Mouse (Mus musculus) hindbrain, postnatal 0 days (tissue): ENCODE results near the gene Cd300ld2. TPM values are rescaled to one million over a fixed set of nuclear protein-coding genes. Genes with fewer than 3 reads are reported as not detected.
A peak's percentile ranks its signal among the peaks of the same experiment; 100 is the strongest.
"Not testable (repeated sequence)": the region's sequence is repeated elsewhere in the genome, so short reads cannot be mapped to it uniquely, and the experiment has no call there.

ENCODE experiments used
- ATAC-seq: fragments of 200-750 bp; cut with Nextera tagmentation; 2 replicates; pipeline ENCODE4 v1.8.0; 2017; ENCODE audit warnings: mild to moderate bottlenecking, moderate TSS enrichment, moderate library complexity
- DNase-seq: peaks from one replicate; pipeline ENCODE4 v3.0.0-alpha.2; 2015; ENCODE audit warnings: low spot score
- H3K27ac ChIP-seq: fragments of 300-500 bp; sonication (generic); 2 replicates; pipeline ENCODE4 v1.5.1; 2014; ENCODE audit warnings: mild to moderate bottlenecking
- H3K27me3 ChIP-seq: fragments of 300-500 bp; sonication (generic); 2 replicates; pipeline ENCODE4 v1.6.1; 2014; ENCODE audit warnings: low read length, mixed read lengths; ENCODE audit not compliant: insufficient read depth
- H3K36me3 ChIP-seq: fragments of 300-500 bp; sonication (generic); 2 replicates; pipeline ENCODE4 v1.6.1; 2014; ENCODE audit warnings: low read length, mixed read lengths; ENCODE audit not compliant: insufficient read depth
- H3K4me1 ChIP-seq: fragments of 300-500 bp; sonication (generic); 2 replicates; pipeline ENCODE4 v1.6.1; 2014; ENCODE audit warnings: antibody characterized with exemption, low read length, mixed read lengths; ENCODE audit not compliant: insufficient read depth
- H3K4me2 ChIP-seq: fragments of 300-500 bp; sonication (generic); 2 replicates; pipeline ENCODE4 v1.6.1; 2014; ENCODE audit warnings: low read depth, mild to moderate bottlenecking, low read length, moderate library complexity, mixed read lengths
- H3K4me3 ChIP-seq: fragments of 300-500 bp; sonication (generic); 2 replicates; pipeline ENCODE4 v1.5.1; 2014; ENCODE audit warnings: low read length
- H3K9ac ChIP-seq: fragments of 300-500 bp; sonication (generic); replicated peaks from 2 replicates; pipeline ENCODE4 v1.6.1; 2014; ENCODE audit warnings: mild to moderate bottlenecking, low read length, moderate library complexity, mixed read lengths
- H3K9me3 ChIP-seq: fragments of 300-500 bp; sonication (generic); 2 replicates; pipeline ENCODE4 v1.6.1; 2016; ENCODE audit warnings: low read length, mixed read lengths
- CTCF ChIP-seq: IDR thresholded peaks from 2 replicates; pipeline ENCODE4 v1.5.1; 2016; ENCODE audit warnings: antibody characterized with exemption, control low read depth, low read depth
- WGBS: fragments of 180-500 bp; shearing (Covaris S2); extraction: QIAGEN DNeasy Blood & Tissue Kit; methylation state at CpG from one replicate; pipeline ENCODE4 v1.1.7; 2014; 5-methylcytosine and 5-hydroxymethylcytosine counted together
- polyA plus RNA-seq: library from polyadenylated mRNA; unstranded; fragments of >200 nt; fragmentation: Nextera tagmentation; extraction: Ambion mirVana; gene quantifications from 2 replicates; pipeline ENCODE4 v1.2.1, GENCODE M21; 2015
- total RNA-seq: library from RNA; depleted of rRNA; stranded (reverse); fragments of >200 nt; gene quantifications from 2 replicates; pipeline ENCODE4 v1.2.3, GENCODE M21; 2014; rRNA removed

The Cd300ld2 gene
- not detected in 2 replicates for total RNA-seq
- not detected in 2 replicates for polyA plus RNA-seq

DNA sequence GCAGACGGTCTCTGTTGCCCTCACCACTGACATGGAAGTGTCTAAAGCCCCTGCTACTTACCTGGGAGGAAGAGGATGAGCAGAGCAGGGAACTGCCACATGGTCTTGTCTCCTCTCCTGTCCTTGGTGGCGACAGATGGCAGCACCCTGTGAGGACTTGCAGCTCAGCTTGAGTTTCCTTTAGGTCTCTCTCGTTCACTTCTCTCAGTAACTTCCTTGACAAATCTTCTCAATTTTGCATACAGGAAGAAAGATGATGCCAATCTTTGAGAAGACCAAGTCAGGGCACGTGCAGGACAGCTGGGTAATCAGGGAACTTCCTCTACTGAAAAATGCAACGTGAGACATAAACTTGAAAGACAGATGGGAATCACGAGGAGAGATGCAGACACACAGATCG is at the start of gene Cd300ld2:
Cd300ld2 (minus strand) TSS at position 101 of the 400 bp plus-strand sequence.
- not testable (repeated sequence) for H3K27ac ChIP-seq, ATAC-seq, H3K4me2 ChIP-seq, H3K9me3 ChIP-seq, DNase-seq, H3K9ac ChIP-seq, H3K4me1 ChIP-seq, H3K4me3 ChIP-seq, H3K36me3 ChIP-seq, H3K27me3 ChIP-seq
- WGBS = no CpG with 5 or more reads among the region's 7 CpGs

DNA sequence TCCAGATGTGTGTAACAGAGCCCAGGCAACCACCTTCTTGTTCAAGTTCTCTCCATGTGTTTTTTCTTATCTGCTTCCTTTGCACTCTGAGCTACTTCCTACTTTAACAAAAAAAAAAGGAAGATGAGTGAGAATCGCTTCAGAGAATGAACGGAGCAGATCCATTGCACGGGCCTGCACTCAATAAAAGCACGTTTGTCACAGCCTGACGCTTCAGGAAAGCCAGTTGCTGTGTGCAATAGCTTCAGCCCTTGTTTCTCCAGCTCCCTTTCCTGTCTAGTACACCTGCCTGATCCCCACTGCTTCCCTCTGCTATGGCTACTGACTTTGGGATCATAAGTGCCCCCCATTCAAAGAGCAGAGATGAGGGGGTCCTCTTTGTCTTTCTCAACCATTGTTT is 46.1 kb upstream of the Cd300ld2 start, which contains the start of gene Cd300e:
Cd300e (minus strand) TSS at position 101 of the 400 bp plus-strand sequence.
- no peak within 1 kb of the TSS for H3K4me2 ChIP-seq
- TF ChIP-seq CTCF = no peak
- ATAC-seq = no peak
- WGBS = 23% methylated on average over 5 of the region's 5 CpGs
- no peak within 1 kb of the TSS for H3K4me3 ChIP-seq
- DNase-seq = no peak
- no peaks in the 10 kb centered on the region for H3K4me1 ChIP-seq
- H3K9me3 ChIP-seq = no peaks in the 10 kb centered on the region
- no peaks in the 10 kb centered on the region for H3K36me3 ChIP-seq
- H3K9ac ChIP-seq = no peak within 1 kb of the TSS
- H3K27ac ChIP-seq = no peak within 1 kb of the TSS
- H3K27me3 ChIP-seq = no peaks in the 10 kb centered on the region

DNA sequence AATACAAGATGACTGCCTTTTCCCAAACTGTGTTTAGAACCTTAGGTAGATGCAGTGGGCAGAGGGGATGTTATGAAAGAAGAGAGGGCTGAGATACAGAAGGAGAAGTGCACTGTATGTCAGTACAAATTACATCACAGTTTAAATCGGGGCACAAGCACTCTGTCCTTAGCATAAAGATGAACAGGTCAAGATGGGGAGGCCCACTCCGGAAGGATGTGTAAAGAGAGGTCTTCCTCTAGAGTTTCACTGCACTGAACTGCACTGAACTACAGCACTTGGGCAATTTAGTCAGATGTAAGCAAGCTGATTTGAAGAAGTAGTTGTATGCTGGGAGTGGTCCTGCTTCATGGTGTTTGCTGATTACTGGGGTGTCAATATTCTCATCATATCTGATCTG is 43.8 kb upstream of the Cd300ld2 start:
- Histone ChIP-seq H3K36me3 (no peaks in the 10 kb centered on the region), H3K9ac (no peak overlapping the region), H3K4me1 (no peaks in the 10 kb centered on the region), H3K27me3 (no peaks in the 10 kb centered on the region), H3K4me2 (no peak overlapping the region), H3K9me3 (no peaks in the 10 kb centered on the region), H3K4me3 (no peak overlapping the region), H3K27ac (no peak overlapping the region)
- DNase-seq (no peak), ATAC-seq (no peak)
- no peak for TF ChIP-seq CTCF
- WGBS = 88% methylated on average over 2 of the region's 2 CpGs

DNA sequence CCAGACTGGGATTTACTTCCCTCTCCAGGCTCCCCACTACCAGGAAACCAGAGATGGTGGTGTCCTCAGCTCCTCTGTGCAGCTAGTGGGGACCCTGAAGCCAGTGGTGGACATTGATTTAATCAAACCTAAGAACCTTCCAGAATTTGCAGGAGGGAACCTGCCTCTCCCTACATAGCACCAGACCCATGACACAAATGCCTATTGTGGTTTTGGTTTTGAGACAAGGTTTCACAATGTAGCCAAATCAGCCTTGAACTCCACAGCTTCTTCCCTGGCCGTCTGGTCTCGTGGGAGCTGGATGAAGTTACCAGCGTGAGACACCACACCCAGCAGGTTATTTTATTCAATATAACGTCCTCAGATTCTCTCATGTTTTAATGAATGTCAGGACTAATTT is 42.7 kb upstream of the Cd300ld2 start:
- 63% methylated on average over 4 of the region's 4 CpGs for WGBS
- H3K4me2 ChIP-seq = no peak overlapping the region
- H3K36me3 ChIP-seq = no peaks in the 10 kb centered on the region
- no peak overlapping the region for H3K9ac ChIP-seq
- H3K27ac ChIP-seq = no peak overlapping the region
- no peak for ATAC-seq
- DNase-seq = no peak
- H3K4me3 ChIP-seq = no peak overlapping the region
- no peak for TF ChIP-seq CTCF
- no peaks in the 10 kb centered on the region for H3K27me3 ChIP-seq
- H3K4me1 ChIP-seq = no peaks in the 10 kb centered on the region
- H3K9me3 ChIP-seq = no peaks in the 10 kb centered on the region

DNA sequence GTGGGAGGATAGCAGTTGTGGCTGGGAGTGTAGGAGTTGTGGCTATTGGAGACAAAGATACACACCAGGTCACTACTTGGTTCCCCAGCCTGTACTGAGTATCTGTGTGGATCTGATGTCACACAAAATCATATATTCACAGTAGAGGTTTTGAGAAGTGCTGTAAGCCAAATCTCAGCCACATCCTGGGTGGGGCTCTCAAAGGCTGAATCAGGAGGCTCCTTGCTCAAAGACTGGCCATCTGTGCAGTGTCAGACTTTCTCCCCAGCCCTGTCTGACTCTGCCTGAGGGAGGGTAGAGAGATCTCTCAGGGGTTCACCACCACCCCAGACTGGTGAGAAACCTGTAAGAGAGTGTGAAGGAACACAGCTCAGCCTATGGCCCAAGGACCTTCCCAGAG is 38.5 kb upstream of the Cd300ld2 start:
- Histone ChIP-seq H3K9me3 (no peaks in the 10 kb centered on the region), H3K27ac (no peak overlapping the region), H3K36me3 (no peaks in the 10 kb centered on the region), H3K9ac (no peak overlapping the region), H3K4me1 (no peaks in the 10 kb centered on the region), H3K4me2 (no peak overlapping the region), H3K27me3 (no peaks in the 10 kb centered on the region), H3K4me3 (no peak overlapping the region)
- TF ChIP-seq CTCF = no peak
- ATAC-seq = no peak
- DNase-seq = no peak

DNA sequence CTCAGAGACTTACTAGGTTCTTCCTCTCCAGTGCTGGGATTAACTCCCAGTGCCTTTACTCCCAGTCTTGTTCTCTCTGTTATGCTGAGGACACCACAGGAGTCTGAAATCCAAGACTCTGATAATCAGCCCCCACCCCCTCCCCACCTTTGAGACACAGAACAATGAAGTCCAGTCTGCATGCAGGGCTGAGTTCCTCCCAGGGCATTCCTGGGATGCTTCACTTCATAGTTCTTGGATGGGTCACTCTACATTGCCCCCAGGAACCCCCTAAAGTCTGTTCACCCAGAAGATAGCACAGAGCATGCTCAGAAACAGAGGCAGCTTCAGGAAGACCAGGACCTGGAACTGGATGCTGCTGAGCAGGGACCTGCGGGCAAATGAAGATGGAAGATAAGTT is 37.0 kb upstream of the Cd300ld2 start:
- Histone ChIP-seq H3K9ac (no peak overlapping the region), H3K27ac (no peak overlapping the region), H3K4me1 (no peaks in the 10 kb centered on the region), H3K27me3 (no peaks in the 10 kb centered on the region), H3K36me3 (no peaks in the 10 kb centered on the region), H3K4me2 (no peak overlapping the region), H3K4me3 (no peak overlapping the region), H3K9me3 (no peaks in the 10 kb centered on the region)
- no peak for ATAC-seq
- DNase-seq = no peak
- no peak for TF ChIP-seq CTCF
- 84% methylated on average over 1 of the region's 1 CpGs for WGBS

DNA sequence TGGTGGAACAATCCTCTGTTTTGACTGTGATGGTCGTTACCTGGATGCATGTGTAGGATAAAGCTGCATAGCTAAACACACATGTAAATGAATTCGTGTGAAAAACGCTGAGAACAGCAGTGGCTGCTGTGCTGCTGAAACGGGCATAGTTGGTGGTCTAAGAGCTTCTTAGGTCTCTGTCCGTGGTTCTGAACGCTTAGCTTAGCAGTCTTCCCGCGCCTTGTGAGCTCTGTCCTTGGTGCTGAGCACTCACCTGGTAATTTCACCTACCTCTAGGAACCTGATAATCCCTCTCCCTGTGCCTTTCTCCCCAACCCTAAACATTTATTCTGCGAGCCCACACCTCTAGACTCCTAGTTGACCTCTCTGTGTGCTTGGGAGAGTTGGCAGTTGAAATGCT is 36.2 kb upstream of the Cd300ld2 start:
- WGBS = 5% methylated on average over 9 of the region's 9 CpGs
- peak; percentile 49 for DNase-seq

More for the DNA sequence above, 36.2 kb upstream of the Cd300ld2 start:
- no peaks in the 10 kb centered on the region for H3K36me3 ChIP-seq
- H3K9me3 ChIP-seq = no peaks in the 10 kb centered on the region
- H3K27ac ChIP-seq = no peak overlapping the region
- no peak overlapping the region for H3K4me2 ChIP-seq
- no peak for ATAC-seq
- no peak for TF ChIP-seq CTCF
- no peaks in the 10 kb centered on the region for H3K4me1 ChIP-seq
- no peak overlapping the region for H3K4me3 ChIP-seq
- no peaks in the 10 kb centered on the region for H3K27me3 ChIP-seq
- no peak overlapping the region for H3K9ac ChIP-seq
